Mouse (Mus musculus): ENCODE measurements around the gene Vmn1r54. TPM values are rescaled to one million over a fixed set of nuclear protein-coding genes. Genes with fewer than 3 reads are reported as not detected.
"Not testable (repeated sequence)": the region's sequence is repeated elsewhere in the genome, so short reads cannot be mapped to it uniquely, and the experiment has no call there.

Vmn1r54 gene
- not detected in 2 replicates for polyA plus RNA-seq (2015; fragmentation: Nextera tagmentation; extraction: Ambion mirVana)

- 90% methylated on average over 1 of the region's 1 CpGs for WGBS
- ATAC-seq = no peak
- no peaks in the 10 kb centered on the region for H3K4me1 ChIP-seq (ENCODE audit: control insufficient read depth, insufficient read depth, low read length)
- no peak within 1 kb of the TSS for H3K4me2 ChIP-seq (ENCODE audit: low read length)
- no peaks in the 10 kb centered on the region for H3K9me3 ChIP-seq (replicated peaks; ENCODE audit: control insufficient read depth, low read length, poor library complexity, severe bottlenecking)
- no peak within 1 kb of the TSS for H3K9ac ChIP-seq (ENCODE audit: low read depth, low read length)
- no peaks in the 10 kb centered on the region for H3K36me3 ChIP-seq (ENCODE audit: control insufficient read depth, insufficient read depth, low read length)
- H3K27ac ChIP-seq (ENCODE audit: low read length) = no peak within 1 kb of the TSS
- H3K4me3 ChIP-seq (ENCODE audit: low read depth, low read length) = no peak within 1 kb of the TSS
- no peaks in the 10 kb centered on the region for H3K27me3 ChIP-seq (ENCODE audit: control insufficient read depth, insufficient read depth, low read depth, low read length)
Observed at GRCm38 (mm10) chr6:90246000-90246399, at the start of gene Vmn1r54. TSS of gene Vmn1r54 (plus strand) at chr6:90246300.

DNA sequence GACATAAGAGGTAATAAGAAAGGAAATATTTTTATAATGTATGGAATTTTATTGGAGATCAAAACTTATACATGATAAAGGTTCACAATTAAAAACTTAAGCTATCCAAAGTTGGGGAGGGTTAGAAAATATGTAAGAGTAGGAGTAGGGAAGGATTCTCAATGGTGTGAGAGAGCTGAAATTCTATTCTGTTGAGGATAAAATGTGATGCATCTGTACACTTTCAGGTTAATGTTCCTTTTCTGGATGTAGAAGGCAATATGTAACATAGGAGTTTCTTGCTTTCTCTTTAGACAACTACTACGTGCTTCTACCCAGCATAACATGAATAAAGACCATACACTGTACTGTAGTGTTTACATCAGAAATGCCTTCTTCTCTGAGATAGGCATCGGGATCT lies 43.6 kb upstream of the Vmn1r54 start, which contains the start of gene V1ra8:
TSS of gene V1ra8 (plus strand) at position 301 of the 400 bp plus-strand sequence.
- not testable (repeated sequence) for H3K4me2 ChIP-seq (ENCODE audit: low read length); H3K9ac ChIP-seq (ENCODE audit: low read depth, low read length); H3K27me3 ChIP-seq (ENCODE audit: control insufficient read depth, insufficient read depth, low read depth, low read length); H3K9me3 ChIP-seq (replicated peaks; ENCODE audit: control insufficient read depth, low read length, poor library complexity, severe bottlenecking); H3K4me3 ChIP-seq (ENCODE audit: low read depth, low read length); ATAC-seq; H3K27ac ChIP-seq (ENCODE audit: low read length); H3K4me1 ChIP-seq (ENCODE audit: control insufficient read depth, insufficient read depth, low read length); H3K36me3 ChIP-seq (ENCODE audit: control insufficient read depth, insufficient read depth, low read length)
- WGBS = 90% methylated on average over 2 of the region's 2 CpGs

DNA sequence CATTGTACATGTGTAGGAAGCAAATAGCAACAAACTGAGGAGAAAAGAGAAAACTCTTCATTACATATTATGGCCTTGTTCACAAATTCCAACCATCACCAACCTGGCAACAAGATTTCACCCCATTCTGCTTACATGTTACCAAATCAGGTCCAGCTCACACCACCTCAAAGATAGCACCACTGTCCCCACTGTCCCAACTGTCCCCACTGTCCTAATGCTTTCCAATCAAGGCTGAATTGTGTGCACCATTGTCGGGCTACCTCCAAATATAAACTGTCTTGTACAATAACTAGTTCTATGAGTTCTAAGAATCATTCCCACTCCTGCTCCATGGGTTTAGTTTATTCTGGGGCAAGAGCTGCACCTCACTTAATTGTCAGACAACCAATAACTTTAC lies 21.8 kb upstream of the Vmn1r54 start, which contains the start of gene Vmn1r53:
TSS of gene Vmn1r53 (minus strand) at position 101 of the 400 bp plus-strand sequence.
- Histone ChIP-seq H3K4me1 (ENCODE audit: control insufficient read depth, insufficient read depth, low read length) (no peaks in the 10 kb centered on the region), H3K27ac (ENCODE audit: low read length) (no peak within 1 kb of the TSS), H3K9me3 (replicated peaks; ENCODE audit: control insufficient read depth, low read length, poor library complexity, severe bottlenecking) (no peaks in the 10 kb centered on the region), H3K9ac (ENCODE audit: low read depth, low read length) (no peak within 1 kb of the TSS), H3K4me3 (ENCODE audit: low read depth, low read length) (no peak within 1 kb of the TSS), H3K27me3 (ENCODE audit: control insufficient read depth, insufficient read depth, low read depth, low read length) (no peaks in the 10 kb centered on the region), H3K36me3 (ENCODE audit: control insufficient read depth, insufficient read depth, low read length) (no peaks in the 10 kb centered on the region), H3K4me2 (ENCODE audit: low read length) (no peak within 1 kb of the TSS)
- ATAC-seq = no peak
- 81% methylated on average over 1 of the region's 1 CpGs for WGBS

DNA sequence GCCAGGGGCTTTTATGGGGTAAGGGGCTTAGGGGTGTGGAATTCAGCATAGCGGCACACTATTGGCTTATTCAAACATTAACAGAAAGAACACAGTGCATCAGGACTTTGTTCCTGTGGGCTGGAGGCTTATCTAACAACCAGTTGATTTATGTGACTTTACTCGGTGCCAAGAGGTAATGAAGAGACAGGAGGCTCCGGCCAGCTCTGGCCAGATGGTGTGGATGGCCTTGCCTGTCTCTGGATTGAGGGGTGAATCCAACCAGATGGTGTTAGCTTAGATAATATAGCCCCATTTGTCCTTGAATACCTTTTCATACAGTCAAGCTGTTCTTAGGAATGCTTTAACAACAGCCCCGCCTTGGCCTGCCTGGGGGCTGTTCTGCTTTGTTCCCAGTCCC lies 14.0 kb upstream of the Vmn1r54 start:
- H3K4me2 ChIP-seq (ENCODE audit: low read length); H3K4me3 ChIP-seq (ENCODE audit: low read depth, low read length); H3K9me3 ChIP-seq (replicated peaks; ENCODE audit: control insufficient read depth, low read length, poor library complexity, severe bottlenecking); H3K9ac ChIP-seq (ENCODE audit: low read depth, low read length); H3K4me1 ChIP-seq (ENCODE audit: control insufficient read depth, insufficient read depth, low read length); ATAC-seq; H3K27ac ChIP-seq (ENCODE audit: low read length); H3K36me3 ChIP-seq (ENCODE audit: control insufficient read depth, insufficient read depth, low read length); H3K27me3 ChIP-seq (ENCODE audit: control insufficient read depth, insufficient read depth, low read depth, low read length): not testable (repeated sequence)
- 94% methylated on average over 4 of the region's 4 CpGs for WGBS

GRCm38 (mm10) chr6:90232681-90233080 lies 13.4 kb upstream of the Vmn1r54 start:
- Histone ChIP-seq H3K36me3 (ENCODE audit: control insufficient read depth, insufficient read depth, low read length) (no peaks in the 10 kb centered on the region), H3K27ac (ENCODE audit: low read length) (no peak overlapping the region), H3K4me3 (ENCODE audit: low read depth, low read length) (no peak overlapping the region), H3K9ac (ENCODE audit: low read depth, low read length) (no peak overlapping the region), H3K4me1 (ENCODE audit: control insufficient read depth, insufficient read depth, low read length) (no peaks in the 10 kb centered on the region), H3K4me2 (ENCODE audit: low read length) (no peak overlapping the region), H3K9me3 (replicated peaks; ENCODE audit: control insufficient read depth, low read length, poor library complexity, severe bottlenecking) (no peaks in the 10 kb centered on the region; the same call in 1 of the 2 replicates), H3K27me3 (ENCODE audit: control insufficient read depth, insufficient read depth, low read depth, low read length) (no peaks in the 10 kb centered on the region)
- ATAC-seq = no peak
- WGBS = 60% methylated on average over 27 of the region's 27 CpGs

DNA sequence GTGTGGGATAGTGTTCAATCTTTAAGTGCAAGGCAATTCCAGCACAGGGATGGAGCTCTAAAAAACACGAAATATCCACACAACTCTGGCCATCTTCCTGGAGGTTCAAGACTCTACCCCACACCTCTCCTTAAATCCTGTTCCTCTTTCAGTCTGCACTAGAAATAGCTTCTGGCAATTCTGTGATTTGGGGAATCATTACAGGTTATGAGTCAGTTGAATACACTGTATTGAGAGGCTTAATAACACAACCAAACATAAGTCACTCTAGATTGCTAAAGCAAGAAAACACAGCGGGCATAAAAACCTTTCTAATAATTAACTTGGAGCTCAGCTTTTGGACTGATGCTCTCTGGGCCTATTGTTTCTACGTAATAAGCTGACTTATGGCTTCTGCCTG lies 2.1 kb upstream of the Vmn1r54 start:
- no peak for ATAC-seq
- Histone ChIP-seq H3K4me1 (ENCODE audit: control insufficient read depth, insufficient read depth, low read length) (no peaks in the 10 kb centered on the region), H3K36me3 (ENCODE audit: control insufficient read depth, insufficient read depth, low read length) (no peaks in the 10 kb centered on the region), H3K27me3 (ENCODE audit: control insufficient read depth, insufficient read depth, low read depth, low read length) (no peaks in the 10 kb centered on the region), H3K4me3 (ENCODE audit: low read depth, low read length) (no peak overlapping the region), H3K9me3 (replicated peaks; ENCODE audit: control insufficient read depth, low read length, poor library complexity, severe bottlenecking) (no peaks in the 10 kb centered on the region), H3K9ac (ENCODE audit: low read depth, low read length) (no peak overlapping the region), H3K27ac (ENCODE audit: low read length) (no peak overlapping the region), H3K4me2 (ENCODE audit: low read length) (no peak overlapping the region)
- 82% methylated on average over 3 of the region's 3 CpGs for WGBS

DNA sequence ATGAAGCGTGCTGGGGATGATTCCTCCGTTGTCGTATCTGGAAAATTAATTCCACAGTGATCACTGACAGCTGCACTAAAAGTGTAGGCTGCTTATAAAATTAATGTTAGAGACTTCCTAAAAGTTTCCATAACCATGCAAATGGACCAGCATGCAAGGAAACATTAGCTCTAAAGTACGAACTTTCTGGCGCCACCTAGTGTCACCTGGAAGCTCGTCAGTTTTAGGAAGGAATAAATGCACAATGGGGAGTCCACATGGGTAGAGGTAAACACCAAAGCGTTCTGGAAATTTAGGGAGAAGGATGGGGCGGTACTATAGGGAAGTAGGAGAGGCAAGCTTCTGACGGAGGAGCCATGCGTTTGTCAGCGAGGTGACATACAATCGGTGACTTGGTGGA lies 42.2 kb downstream of the Vmn1r54 start:
- Histone ChIP-seq H3K4me2 (ENCODE audit: low read length) (no peak overlapping the region), H3K27me3 (ENCODE audit: control insufficient read depth, insufficient read depth, low read depth, low read length) (no peaks in the 10 kb centered on the region), H3K4me3 (ENCODE audit: low read depth, low read length) (no peak overlapping the region), H3K27ac (ENCODE audit: low read length) (no peak overlapping the region), H3K4me1 (ENCODE audit: control insufficient read depth, insufficient read depth, low read length) (no peaks in the 10 kb centered on the region), H3K9me3 (replicated peaks; ENCODE audit: control insufficient read depth, low read length, poor library complexity, severe bottlenecking) (no peaks in the 10 kb centered on the region), H3K9ac (ENCODE audit: low read depth, low read length) (no peak overlapping the region), H3K36me3 (ENCODE audit: control insufficient read depth, insufficient read depth, low read length) (no peaks in the 10 kb centered on the region)
- ATAC-seq = no peak
- 57% methylated on average over 12 of the region's 12 CpGs for WGBS

- Histone ChIP-seq H3K4me1 (ENCODE audit: control insufficient read depth, insufficient read depth, low read length) (no peaks in the 10 kb centered on the region), H3K4me2 (ENCODE audit: low read length) (no peak within 1 kb of the TSS), H3K9me3 (replicated peaks; ENCODE audit: control insufficient read depth, low read length, poor library complexity, severe bottlenecking) (no peaks in the 10 kb centered on the region), H3K27ac (ENCODE audit: low read length) (no peak within 1 kb of the TSS), H3K9ac (ENCODE audit: low read depth, low read length) (no peak within 1 kb of the TSS), H3K4me3 (ENCODE audit: low read depth, low read length) (no peak within 1 kb of the TSS), H3K27me3 (ENCODE audit: control insufficient read depth, insufficient read depth, low read depth, low read length) (no peaks in the 10 kb centered on the region), H3K36me3 (ENCODE audit: control insufficient read depth, insufficient read depth, low read length) (no peaks in the 10 kb centered on the region)
- WGBS = 100% methylated on average over 1 of the region's 1 CpGs
- no peak for ATAC-seq
Observed at GRCm38 (mm10) chr6:90300919-90301318, 54.8 kb downstream of the Vmn1r54 start, which contains the start of gene BC048671. TSS of gene BC048671 (plus strand) at chr6:90301219.

DNA sequence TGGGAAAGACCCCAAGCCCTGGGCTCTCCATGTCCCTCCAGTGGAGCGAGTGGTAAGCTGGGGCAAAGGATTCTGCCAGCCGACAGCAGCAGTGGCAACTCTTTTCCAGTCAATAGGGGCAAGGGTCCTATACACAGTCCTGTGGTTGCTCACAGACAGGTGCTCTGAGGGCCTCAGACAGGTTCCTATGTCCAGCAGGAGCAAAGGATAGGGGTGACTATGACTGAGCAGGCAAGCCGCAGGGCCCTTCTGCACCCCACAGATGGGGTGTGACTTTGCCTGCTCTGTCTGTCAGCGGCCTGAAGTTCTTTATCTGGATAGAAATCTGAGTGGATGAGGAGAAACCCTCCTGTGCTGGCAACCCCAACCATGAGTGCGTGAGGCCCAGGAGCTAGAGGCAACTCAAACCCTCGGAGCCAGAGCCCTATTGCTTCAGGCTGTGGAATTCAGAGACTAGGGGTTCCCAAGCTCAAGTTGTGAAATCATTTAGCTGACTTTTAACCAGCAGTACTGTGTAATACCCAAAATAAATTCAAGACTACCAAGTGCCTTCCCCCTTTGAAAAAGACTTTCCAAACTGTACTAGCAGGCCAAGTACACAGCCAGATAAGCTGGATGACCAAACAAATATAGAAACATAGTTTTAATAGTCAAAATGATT lies 60.3 kb downstream of the Vmn1r54 start:
- no peaks in the 10 kb centered on the region for H3K36me3 ChIP-seq (ENCODE audit: control insufficient read depth, insufficient read depth, low read length)
- H3K4me3 ChIP-seq (ENCODE audit: low read depth, low read length) = no peak overlapping the region
- no peaks in the 10 kb centered on the region for H3K27me3 ChIP-seq (ENCODE audit: control insufficient read depth, insufficient read depth, low read depth, low read length)
- no peak overlapping the region for H3K27ac ChIP-seq (ENCODE audit: low read length)
- no peaks in the 10 kb centered on the region for H3K4me1 ChIP-seq (ENCODE audit: control insufficient read depth, insufficient read depth, low read length)
- 86% methylated on average over 6 of the region's 6 CpGs for WGBS
- H3K4me2 ChIP-seq (ENCODE audit: low read length) = no peak overlapping the region
- no peak for ATAC-seq
- peaks cover 7% of the 10 kb centered on the region; the same call in 1 of the 2 replicates for H3K9me3 ChIP-seq (replicated peaks; ENCODE audit: control insufficient read depth, low read length, poor library complexity, severe bottlenecking)
- H3K9ac ChIP-seq (ENCODE audit: low read depth, low read length) = no peak overlapping the region
